Mouse (Mus musculus) mature B cell (primary cell): ENCODE results near the gene Pam.

Experiments used
- in situ Hi-C: fragments of 300-500 bp; cut with MboI; formaldehyde crosslinking; loops from 2 replicates; pipeline ENCODE4 v1.14.3; 2019

Pam gene

DNA sequence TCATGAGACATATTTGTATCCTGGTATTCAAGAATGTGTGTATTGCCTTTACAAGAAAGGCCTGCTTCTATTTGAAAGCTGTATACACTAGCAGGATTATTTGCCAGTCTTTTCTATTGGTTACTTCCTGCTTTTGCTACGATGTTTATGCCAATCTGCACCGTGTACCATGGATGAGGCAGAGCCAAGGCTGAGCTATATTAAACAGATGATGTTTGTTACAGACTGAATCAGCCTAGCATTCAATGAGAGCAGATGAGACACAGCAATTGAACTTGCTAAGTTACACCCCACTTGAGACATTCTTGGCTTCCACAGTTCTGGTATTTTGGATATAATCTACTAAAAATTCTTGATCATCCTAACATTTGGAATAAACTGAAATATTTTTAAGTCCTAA lies 267.9 kb downstream of the Pam start:
- in situ Hi-C loops, result no loop called here

DNA sequence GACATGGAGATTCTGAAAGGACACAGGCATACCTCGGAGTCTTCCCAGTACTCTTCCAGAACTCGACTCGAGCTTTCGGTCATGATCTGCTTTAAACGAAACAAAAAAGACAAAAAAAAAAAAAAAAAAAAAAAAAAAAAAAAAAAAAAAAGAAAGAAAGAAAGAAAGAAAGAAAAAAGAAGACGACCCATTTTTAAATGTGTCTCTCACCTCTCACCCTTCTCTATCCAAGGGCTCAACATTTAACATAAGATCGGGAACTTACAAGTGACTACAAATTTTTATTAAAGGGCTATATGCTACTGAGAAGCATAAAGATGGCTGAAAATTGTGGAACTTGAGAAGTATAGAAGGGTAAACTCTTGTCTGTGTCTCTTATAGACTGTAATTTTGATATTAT lies 272.5 kb downstream of the Pam start:
- in situ Hi-C loops, result no loop called here

DNA sequence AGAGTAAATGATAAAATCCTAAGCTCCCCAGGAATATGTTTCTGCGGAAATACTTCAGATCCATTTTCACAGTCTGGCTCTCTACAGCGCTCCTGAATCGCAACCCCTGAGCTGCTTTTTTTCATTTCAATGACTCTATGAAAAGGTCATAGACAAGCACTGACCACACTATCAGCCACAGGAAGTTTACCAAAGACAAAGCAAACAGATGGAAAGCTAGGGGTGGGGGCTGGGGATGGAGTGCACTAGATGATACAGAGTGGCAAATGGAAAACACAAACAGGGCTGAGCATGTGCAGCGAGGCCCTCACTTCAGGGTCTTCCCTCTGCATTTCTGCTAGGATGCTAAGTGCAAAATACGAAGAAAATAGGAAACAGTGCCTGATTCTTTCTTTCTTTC lies 273.2 kb downstream of the Pam start:
- in situ Hi-C loops, result no loop called here

DNA sequence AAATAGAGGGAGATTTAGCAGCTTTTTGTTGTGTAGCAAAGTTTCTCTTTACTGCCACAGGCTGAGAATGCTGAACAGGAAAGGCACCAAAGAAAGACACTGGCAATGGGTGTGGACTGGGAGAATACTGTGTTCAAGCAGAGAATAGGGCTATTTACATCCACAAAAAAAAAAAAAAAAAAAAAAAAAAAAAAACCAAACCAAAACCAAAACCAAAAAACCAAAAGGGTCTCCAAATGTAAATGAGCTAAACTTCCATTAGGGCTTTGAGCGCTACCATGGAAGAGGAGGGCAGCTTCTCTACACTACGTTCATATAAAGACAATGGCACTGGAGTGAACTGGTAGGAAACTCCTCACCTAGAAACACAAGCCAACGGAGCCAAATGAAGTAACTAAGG lies 274.2 kb downstream of the Pam start:
- in situ Hi-C loops, result no loop called here

DNA sequence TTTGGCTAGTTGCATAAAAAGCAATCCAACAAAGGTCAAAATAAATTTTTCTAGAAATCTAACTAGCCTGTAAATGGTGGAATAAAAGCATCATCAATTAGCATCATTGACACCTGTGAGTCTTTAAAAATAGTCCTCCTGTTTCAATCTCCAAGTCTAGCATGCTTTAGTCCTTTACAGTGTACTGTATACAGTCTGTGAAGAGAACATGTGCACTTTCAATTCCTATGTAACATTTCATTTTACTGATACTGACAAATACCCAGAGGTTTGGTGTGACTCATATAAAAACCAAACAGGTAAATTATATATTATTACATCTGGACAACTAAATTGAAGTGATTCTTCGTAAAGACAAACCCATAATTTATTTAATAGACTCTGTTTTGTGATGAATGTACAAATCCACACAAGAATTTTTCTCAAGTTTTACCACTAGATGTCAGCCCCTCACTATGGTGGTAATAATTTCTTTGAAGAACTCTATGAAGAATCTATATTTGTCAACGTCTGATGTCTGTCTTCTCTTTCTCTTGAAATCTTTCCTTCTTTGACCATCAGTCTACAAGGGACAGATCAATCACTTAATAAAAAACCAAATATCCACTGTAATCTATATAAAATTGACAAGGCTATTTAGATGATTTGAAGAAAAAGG lies 286.1 kb downstream of the Pam start:
- in situ Hi-C loops, result no loop called here

DNA sequence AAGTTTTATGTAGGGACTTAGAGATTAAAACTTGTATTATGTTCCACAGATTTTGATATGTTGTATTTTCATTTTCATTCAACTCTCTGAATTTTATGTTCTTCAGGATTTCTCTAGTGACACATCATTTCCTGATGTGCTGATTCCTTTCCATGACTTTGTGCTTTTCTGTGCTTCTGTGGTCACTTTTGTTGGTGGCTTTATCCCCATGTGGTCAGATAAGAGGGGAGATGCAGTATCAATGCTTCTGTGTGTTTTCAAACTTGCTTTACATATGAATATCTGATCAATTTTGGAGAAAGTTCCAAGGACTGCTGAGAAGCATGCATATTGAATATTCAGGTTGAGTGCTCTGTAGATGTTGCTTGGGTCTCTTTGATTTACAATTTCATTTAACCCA lies 290.9 kb downstream of the Pam start:
- in situ Hi-C loops, result no loop called here

DNA sequence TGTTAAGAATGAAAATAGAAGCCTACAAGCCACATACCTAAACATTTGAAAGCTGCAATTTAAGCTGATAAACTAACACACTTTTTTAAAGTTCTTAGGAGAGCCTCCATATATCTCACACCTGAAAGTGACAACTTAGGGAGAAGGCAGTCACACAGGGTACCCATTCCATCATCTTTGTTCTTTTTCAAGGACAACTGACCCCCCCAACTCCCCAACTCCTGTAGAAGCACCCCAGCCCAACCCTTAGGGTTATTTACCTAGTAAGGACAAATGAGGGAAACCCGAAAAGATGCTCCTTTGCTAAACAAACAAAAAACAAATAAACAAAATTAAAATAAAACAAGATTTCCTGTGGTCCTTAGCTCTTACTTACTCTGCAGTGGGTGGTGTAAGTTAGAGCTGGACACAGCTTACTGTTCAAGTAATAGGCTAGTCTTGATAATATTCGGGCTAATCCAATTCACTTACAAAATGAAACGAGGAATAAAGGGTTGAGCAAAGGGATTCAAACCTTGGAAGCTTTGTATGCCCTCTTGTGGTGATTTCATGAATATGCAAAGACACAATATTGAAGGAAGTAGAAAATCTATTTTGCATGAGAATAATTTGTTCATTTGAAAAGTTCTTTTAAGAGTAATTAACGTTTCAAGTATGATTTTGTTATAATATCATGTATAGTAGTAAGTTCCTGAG lies 293.1 kb downstream of the Pam start:
- in situ Hi-C loops, result no loop called here

DNA sequence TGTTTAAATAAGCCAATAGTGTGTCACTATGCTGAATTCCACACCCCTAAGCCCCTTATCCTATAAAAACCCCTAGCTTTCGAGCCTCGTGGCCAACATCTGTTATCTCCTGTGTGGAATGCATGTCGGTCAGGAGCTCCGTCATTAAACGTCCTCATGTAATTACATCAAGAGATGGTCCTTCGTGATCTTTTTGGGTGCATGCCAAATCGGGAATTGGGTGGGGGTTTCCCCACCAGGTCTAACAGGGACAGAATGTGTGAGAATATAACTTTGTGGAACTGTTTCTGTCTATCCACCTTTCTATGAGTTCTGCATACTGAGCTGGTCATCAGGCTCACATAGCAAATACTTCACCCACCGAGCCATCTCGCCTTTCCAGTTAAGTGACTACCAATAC lies 299.5 kb downstream of the Pam start:
- in situ Hi-C loops, result no loop called here

DNA sequence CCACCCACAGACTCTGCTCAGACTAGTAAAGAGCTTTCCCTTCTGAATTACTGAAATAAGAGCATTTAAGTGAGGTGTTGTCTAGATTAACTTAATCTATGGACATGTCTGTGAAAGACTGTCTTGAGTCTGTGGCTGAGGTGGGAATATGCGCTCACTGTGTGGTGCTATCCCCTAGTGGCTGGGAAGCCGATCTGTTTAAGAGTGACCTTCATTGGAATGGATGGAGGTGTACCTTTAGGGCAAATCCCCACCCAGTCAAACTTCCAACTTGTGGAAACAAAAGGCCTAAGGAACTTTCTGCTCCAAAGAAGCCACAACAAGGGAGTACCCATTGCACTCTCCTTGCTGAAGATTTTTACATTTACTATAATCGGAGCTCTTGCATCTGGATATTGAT lies 301.3 kb downstream of the Pam start:
- in situ Hi-C loops, result no loop called here

DNA sequence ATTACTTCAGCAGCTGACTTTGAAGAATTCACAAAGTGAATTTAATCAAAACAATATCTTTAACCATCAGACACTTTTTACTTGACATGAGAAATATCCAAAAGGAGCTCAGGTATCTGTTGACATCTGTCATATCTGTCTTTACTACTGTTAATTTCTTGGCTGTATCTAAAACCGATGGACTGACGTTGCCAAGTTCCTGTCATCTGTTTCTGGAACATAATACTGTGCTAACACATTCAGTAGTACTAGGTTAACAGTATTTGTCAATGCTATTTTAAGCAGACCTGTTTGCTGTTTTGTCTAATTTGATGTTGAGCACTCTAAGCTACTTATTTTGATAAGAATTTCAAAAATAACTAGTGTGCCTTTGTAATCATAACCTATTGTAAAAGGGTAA lies 307.0 kb downstream of the Pam start:
- in situ Hi-C loops, result no loop called here

DNA sequence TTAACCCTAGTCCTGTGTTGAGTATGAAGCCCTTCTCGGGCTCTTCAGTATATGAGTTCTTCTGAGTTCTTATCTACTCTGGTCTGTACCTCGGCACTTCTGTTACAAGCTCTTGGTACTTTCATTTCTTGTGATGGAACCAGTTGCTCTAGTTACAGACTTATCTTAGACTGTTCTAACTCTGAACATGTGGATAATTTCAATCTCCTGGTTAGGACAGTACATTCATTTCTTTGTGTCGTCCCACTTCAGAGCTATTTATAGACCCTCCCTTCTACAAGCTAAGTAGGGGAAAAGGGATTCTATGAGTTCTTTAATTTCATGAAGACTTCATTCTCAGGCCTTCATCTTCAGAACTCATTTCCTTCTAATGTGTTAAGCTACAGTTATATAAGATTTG lies 307.8 kb downstream of the Pam start:
- in situ Hi-C loops, result no loop called here

DNA sequence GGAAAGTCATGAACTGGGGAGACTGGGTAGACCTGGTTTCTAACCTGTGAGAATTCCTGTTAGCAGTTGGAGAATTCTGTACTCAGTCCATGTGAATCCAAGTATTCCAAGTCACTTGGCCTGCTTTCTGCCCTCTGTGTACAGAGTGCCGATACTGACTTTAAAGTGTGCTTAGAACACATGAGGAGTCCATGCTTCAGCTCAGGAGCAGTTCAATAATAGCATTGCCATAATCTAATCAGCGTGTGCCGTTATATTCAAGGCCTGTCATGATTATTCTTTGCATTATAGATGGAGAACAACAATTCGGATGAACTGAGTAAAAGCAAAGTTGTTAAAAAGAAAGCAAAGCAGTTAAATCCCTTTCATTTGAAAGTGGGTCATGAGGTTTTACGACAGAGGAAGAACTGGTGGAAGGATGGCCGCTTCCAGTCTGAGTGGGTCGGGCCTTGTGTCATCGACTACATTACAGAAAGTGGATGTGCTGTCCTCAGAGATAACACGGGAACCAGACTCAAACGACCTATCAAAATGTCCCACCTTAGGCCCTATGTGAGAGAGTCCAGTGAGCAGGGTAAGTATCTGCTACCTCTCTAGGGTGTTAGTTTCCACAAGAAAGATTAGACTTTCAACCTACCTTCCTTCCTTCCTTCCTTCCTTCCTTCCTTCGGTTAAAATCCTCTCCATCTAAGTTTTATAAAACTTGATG lies 309.6 kb downstream of the Pam start:
- in situ Hi-C loops, result no loop called here

DNA sequence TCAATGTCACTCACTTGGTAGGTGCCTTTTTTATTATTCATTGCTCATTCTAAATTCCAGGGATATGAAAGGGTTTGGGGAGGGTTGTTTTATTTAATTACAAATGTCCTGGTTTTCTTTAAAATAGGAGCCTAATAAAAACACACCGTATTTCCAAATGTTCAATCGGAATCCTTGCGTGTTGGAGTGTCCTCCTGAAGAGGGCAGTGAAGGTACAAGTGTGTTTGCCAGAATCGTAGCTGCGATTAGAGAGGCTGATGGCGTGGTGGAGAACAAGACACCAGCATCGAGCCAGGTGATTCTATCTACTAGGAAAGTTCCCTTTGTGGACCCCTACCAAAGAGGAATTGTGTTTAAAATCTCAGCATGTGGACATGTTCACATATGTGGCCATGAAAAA lies 310.5 kb downstream of the Pam start:
- in situ Hi-C loops, result no loop called here

DNA sequence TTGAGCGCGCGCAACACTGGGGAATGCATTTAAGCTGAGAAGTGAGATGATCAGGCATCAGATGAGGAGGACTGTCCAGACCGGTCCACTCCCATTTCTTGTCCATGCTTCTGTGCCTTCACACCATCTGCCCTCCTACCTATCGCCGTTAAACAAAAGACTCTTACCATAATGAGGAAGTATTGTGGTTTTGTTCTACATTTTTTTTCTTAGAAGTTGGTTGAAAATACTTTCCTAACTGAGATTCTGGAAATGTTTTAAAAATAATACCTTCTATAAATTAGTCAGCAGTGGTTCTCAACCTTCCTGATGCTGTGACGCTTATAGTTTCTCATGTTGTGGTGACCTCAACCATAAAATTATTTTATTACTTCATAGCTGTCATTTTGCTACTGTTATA lies 313.8 kb downstream of the Pam start:
- in situ Hi-C loops, result no loop called here

DNA sequence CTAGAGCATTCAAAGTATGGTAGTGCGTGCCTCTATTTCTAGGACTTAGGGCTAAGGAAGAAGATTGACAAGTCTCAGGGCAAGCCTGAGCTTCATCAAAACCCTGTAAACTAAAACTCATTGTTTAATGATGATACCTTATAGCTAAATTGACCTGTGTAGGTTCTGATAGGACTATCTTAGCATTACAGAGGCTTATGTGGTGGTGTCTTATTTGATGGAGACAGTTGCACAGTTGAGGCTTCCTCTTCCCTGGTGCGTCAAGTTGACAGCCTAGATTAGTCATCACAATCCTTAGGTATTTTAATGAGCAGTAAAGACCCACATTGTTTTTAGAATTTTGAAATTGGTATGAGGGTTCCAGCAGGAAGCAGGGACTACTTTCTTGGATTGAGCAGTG lies 321.5 kb downstream of the Pam start:
- in situ Hi-C loops, result no loop called here

DNA sequence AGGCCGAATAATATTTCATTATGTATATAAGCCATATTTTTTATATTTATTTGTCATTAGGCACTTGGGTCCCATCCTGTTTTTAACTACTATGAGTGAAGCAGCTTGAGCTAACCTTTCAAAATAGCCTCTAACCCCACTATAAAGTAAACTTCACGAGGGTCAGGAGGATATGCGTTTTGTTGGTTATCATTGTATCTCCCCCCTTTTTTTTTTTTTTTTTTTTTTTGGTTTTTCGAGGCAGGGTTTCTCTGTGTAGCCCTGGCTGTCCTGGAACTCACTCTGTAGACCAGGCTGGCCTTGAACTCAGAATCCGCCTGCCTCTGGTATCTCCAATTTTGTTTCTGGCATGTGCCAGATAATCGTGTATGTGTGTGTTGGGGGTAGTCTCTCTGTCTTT lies 322.1 kb downstream of the Pam start:
- in situ Hi-C loops, result no loop called here

DNA sequence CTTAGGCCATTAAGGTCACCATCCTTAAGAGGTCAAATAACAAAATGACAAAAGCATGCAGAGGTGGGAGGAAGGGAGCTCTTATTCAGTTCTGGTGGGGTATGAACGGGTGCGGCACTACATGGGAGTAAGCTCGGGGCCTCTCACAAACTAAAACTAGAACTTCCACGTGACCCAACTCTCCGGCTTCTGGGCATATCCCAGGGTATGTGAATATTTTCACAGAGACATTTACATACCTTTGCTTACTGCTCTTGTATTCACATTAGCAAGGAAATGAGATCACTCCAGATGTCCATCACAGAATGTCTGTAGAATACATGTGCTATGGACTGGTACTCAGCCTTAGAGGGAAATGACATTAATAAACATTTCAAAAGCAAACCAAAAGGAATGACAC lies 323.7 kb downstream of the Pam start:
- in situ Hi-C loops, result no loop called here

DNA sequence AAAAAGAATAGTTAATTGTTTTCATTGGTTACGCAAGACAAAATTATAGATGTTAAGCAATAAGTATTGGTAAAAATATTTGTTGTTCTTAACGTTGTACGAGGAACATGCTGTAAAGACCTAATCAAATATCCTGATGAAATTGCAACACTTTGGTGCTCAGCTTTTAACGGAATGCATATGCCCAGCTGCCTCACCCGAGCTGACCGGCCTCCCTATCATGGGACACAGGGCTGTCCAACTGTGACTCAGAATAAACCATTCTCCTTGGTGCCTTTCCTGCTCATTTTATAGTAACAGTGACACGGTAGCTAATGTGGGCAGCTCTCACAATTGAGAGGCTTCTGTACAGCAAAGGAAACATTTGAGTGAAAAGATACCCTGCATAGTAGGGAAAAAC lies 324.3 kb downstream of the Pam start:
- in situ Hi-C loops, result no loop called here

DNA sequence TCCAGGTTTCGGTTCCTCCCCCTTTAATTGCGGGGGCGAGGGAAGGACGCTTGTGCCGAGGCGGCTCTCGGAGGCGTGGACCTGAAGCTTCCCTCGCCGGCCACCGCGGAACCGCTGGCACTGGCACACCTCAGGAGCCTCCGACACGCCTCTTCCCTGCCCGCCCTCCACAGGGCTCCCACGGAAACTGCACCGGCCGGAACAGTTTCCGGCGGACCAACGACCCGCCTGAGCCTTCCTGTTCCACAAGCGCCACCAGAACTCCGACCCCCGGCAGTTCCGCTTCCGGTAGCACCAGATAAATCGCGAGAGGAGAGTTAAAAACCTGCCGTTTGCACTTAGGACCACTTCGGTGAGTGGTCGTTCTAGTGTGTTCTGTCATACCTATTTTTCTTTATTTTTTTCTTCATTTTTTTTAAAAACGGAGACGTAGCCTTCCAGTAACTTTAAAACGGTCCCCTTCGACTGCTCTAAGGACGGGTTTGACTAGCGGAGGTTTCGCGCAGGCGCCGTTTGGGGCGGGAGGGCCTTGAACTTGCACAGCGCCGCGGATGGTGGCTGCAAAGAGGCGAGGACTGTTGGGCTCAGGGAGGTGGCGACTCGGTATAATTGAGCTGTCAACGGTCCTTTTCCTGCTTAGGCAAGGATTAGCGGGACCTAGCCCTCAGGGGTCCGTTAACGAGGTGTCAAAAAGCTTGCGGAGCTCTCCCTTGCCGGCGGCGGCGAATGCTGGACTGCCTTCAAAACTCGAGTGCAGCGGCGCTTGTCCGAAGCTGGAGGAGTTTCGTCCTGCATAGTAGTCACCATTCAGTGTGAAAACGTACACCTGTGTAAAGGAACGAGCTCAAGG lies 325.3 kb downstream of the Pam start, which contains the start of the genes Gin1 and Ppip5k2:
Gin1 (plus strand) TSS at position 269 of the 850 bp plus-strand sequence.
Ppip5k2 (minus strand) TSS at position 508 of the 850 bp plus-strand sequence.
- in situ Hi-C loops, result no loop called here

DNA sequence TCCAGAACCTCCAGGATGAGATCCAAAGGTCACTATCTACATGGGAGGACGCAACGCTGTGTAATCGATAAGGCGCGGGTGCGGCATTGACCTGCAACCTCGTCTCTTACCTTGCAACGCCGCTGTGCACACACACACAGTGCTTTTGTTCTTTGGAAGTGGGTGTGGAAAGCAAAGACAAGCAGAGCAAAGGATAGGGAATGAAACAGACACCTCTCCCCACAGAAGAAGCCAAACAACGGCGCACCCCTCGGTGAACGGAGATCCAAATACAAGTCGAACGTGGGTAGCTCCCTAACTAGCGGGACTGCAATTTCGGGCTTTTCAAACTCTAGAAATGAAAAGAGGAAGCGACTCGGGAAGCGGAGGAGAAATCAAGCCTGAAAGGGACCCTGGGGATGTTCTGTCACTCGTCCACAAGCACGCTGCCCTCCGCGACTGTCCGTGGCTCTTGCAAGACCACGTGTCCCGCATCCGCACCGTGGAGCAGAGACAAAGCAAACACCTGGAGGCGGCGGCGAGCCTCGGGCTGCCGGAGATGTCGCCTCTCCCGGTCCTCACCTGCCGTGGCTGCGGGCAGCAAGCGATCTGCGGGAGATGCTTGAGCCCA lies 326.0 kb downstream of the Pam start:
- in situ Hi-C loops, result no loop called here

DNA sequence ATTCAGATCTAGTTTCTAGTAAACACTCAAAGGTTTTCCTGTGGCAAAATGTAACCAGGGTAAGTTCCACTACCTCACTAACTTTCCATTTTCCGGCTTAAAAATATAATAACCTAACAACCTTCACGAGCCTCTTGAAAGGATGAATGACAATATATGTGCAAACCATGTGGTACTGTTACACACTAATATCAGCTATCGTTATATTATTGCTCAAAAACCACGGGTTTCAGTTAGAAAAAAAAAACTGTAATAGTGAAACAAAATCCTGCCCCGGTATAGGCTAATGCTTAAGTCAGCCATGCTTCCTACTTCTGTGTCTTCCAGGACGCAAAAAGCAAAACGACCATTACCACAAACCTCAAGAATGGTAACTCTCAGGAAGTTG lies 326.5 kb downstream of the Pam start:
- in situ Hi-C loops, result no loop called here

DNA sequence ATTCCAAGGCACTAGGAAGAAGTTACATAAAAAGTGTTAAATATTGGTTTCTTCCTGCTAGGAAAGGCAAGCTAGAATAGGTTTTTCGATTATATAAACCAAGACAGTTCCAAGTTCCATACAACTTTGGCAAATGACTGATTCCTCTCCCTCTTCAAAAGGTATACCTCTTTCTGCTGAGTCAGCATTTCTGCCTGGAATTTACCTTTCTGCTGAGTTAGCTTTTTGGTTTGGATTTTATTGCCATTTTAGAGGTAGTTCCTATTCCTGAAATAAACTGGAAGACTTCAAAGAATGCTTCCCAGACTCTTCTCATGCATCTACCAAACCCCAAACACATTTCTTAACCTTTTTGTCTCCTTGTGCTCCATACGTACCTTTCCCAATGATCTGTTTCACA lies 327.4 kb downstream of the Pam start:
- in situ Hi-C loops, result no loop called here
